Mouse (Mus musculus) neutrophil, adult 65 days (primary cell): ENCODE measurements around the gene Cap1. TPM values are rescaled to one million over a fixed set of nuclear protein-coding genes. Genes with fewer than 3 reads are reported as not detected.

Experiments used
- total RNA-seq: library from RNA; stranded (reverse); gene quantifications from 2 replicates; pipeline ENCODE4 v1.2.4, GENCODE M21; 2023

The Cap1 gene
- 933 and 982 TPM in 2 replicates for total RNA-seq

DNA sequence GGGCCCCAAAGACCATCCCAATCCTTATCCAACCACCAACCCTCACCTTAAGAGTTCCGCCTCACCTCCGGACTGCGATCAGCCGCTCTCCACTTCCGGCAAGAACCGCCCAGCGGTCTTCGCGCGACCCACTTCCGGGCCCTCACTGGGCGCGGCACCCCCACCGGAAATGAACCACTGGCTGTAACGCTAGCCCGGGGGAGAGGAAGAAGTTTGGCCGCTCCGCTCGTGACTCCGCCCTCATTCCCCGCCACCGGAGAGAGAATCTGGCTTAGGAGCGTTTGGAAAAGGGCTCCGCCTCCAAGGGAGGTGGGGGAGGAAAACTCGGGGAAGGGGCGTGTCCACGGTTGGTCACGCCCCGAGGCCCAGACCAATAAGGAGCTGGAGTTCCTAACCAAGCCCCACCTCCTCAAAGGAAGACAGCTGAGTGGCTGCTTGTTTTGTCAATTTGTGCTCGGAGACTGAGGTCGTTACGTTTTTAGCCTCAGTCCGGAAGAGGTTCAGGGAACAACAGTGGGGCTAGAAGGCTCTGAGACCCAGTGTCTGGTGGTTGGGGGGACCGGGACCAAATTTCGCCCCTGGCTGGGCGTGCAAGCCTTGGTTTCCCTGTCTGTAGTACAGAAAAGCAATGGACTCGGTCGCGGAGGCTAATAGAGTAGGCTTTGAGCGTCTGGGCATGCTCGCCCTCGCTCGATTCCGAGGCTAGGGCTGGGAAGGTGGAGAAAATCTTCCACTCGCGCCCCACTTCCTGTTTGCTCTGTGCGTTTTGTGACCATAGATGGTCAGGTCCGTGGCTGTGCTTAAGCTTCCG, at the start of gene Cap1:
Cap1 (minus strand) TSS at position 289 of the 811 bp plus-strand sequence.

DNA sequence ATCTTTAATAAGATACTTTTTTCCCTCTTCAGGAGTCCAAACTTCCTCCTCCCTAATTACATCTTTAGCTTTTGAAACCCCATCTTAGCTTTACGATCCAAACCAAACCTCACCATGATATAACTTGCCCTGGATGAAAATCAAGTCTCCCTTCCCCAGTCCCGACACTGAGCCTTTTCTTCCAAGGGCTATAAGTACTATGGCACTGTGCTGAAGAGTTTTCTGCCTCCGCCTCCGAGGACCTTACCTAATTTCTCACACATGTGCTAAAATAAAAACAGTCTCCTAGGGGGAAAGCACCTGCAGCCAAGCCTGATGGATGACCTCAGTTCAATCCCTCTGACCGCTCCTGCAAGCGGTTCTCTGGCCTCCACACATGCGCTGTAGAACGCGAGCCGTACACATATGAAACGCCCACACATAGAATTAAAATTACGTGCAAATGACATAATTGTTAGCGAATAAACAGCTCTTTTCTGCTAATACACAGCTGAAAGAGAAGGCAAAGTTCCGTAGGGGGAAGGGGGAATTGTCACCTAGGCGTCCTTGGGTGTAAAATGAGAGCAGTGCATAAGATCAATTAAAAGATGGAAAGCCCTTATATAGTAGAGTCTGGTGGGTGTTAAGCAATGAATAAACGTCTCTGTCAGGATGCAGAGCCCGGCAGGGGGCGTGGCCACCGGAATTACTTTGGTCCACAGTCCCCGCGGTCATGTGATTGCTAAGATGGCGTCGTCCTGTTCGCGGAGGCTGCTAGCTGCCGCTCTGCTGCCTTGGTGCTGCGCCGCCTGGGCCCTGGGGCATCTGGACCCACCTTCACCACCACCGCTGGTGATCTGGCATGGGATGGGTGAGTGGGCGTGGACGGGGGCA, 50.1 kb downstream of the Cap1 start, which contains the start of gene Ppt1:
Ppt1 (plus strand) TSS at position 713 of the 873 bp plus-strand sequence.

Other genes with a start within 250 kb of the Cap1 start
- not detected in 2 replicates for gene 9530002B09Rik, start 196.8 kb downstream of the Cap1 start, total RNA-seq
- 44.4 and 44.5 TPM in 2 replicates for gene Ppt1, start 49.8 kb downstream of the Cap1 start, total RNA-seq
- gene Mfsd2a, start 75.1 kb upstream of the Cap1 start, total RNA-seq, result 0.25 TPM in 1 of 2 replicates, not detected in the other
- gene Mycl, start 109.6 kb upstream of the Cap1 start, total RNA-seq, result 0.60 and 1.00 TPM in 2 replicates
- gene Trit1, start 130.5 kb upstream of the Cap1 start, total RNA-seq, result 4.1 and 7.0 TPM in 2 replicates
- not detected in 2 replicates for gene Bmp8b, start 219.1 kb upstream of the Cap1 start, total RNA-seq
- not detected in 2 replicates for gene Oxct2b, start 230.2 kb upstream of the Cap1 start, total RNA-seq